Mouse (Mus musculus): ENCODE results near the gene Slc16a8.

GRCm38 (mm10) chr15:79216191-79216590 is 38.4 kb downstream of the Slc16a8 start:
- no peak for TF ChIP-seq CTCF (IDR thresholded peaks at IDR 0.05)
- no peak for TF ChIP-seq POLR2A (IDR thresholded peaks at IDR 0.05; ENCODE audit: insufficient read depth, low read depth, low read length)
- no peak for TF ChIP-seq EP300 (IDR thresholded peaks at IDR 0.05; ENCODE audit: insufficient read depth, low read depth, low read length)

Data from heart, adult 2 months (tissue).